Mouse (Mus musculus): ENCODE data around the gene Slc10a1. TPM values are rescaled to one million over a fixed set of nuclear protein-coding genes. Genes with fewer than 3 reads are reported as not detected.

Slc10a1 gene
- not detected in 2 replicates for total RNA-seq (2014; rRNA removed)
- polyA plus RNA-seq (2015; fragmentation: Nextera tagmentation; extraction: Ambion mirVana) = 0.11 TPM in 2 replicates

- Histone ChIP-seq H3K27ac (no peak within 1 kb of the TSS), H3K9ac (replicated peaks; ENCODE audit: low read length) (no peak within 1 kb of the TSS), H3K36me3 (ENCODE audit: insufficient read depth, low read length) (no peaks in the 10 kb centered on the region), H3K4me2 (ENCODE audit: low read depth, low read length) (no peak within 1 kb of the TSS), H3K4me1 (ENCODE audit: insufficient read depth, low read length) (no peaks in the 10 kb centered on the region), H3K27me3 (ENCODE audit: insufficient read depth, low read length) (no peaks in the 10 kb centered on the region), H3K4me3 (ENCODE audit: low read length) (no peak within 1 kb of the TSS), H3K9me3 (ENCODE audit: low read length) (no peaks in the 10 kb centered on the region)
- no peak for DNase-seq (ENCODE audit: low spot score)
- no peak for TF ChIP-seq CTCF (IDR thresholded peaks at IDR 0.05; ENCODE audit: low read depth)
- no peak for ATAC-seq
- 87% methylated on average over 5 of the region's 5 CpGs for WGBS
These were observed at the start of gene Slc10a1 for GRCm38 (mm10) chr12:80968605-80969004. Gene Slc10a1 (minus strand): TSS chr12:80968705.

GRCm38 (mm10) chr12:81017624-81018023 lies 49.1 kb upstream of the Slc10a1 start:
- WGBS = 82% methylated on average over 12 of the region's 12 CpGs
- Histone ChIP-seq H3K4me3 (ENCODE audit: low read length) (no peak overlapping the region), H3K27me3 (ENCODE audit: insufficient read depth, low read length) (no peaks in the 10 kb centered on the region), H3K27ac (no peak overlapping the region), H3K4me1 (ENCODE audit: insufficient read depth, low read length) (no peaks in the 10 kb centered on the region), H3K9ac (replicated peaks; ENCODE audit: low read length) (no peak overlapping the region), H3K9me3 (ENCODE audit: low read length) (no peaks in the 10 kb centered on the region), H3K4me2 (ENCODE audit: low read depth, low read length) (no peak overlapping the region), H3K36me3 (ENCODE audit: insufficient read depth, low read length) (no peaks in the 10 kb centered on the region)
- no peak for TF ChIP-seq CTCF (IDR thresholded peaks at IDR 0.05; ENCODE audit: low read depth)
- ATAC-seq (no peak), DNase-seq (ENCODE audit: low spot score) (no peak)

GRCm38 (mm10) chr12:81013496-81013895 lies 45.0 kb upstream of the Slc10a1 start:
- DNase-seq (ENCODE audit: low spot score) (no peak), ATAC-seq (no peak)
- Histone ChIP-seq H3K27ac (no peak overlapping the region), H3K36me3 (ENCODE audit: insufficient read depth, low read length) (no peaks in the 10 kb centered on the region), H3K9me3 (ENCODE audit: low read length) (no peaks in the 10 kb centered on the region), H3K4me1 (ENCODE audit: insufficient read depth, low read length) (no peaks in the 10 kb centered on the region), H3K9ac (replicated peaks; ENCODE audit: low read length) (no peak overlapping the region), H3K4me2 (ENCODE audit: low read depth, low read length) (no peak overlapping the region), H3K27me3 (ENCODE audit: insufficient read depth, low read length) (no peaks in the 10 kb centered on the region), H3K4me3 (ENCODE audit: low read length) (no peak overlapping the region)
- WGBS = 86% methylated on average over 11 of the region's 11 CpGs
- no peak for TF ChIP-seq CTCF (IDR thresholded peaks at IDR 0.05; ENCODE audit: low read depth)

GRCm38 (mm10) chr12:81011994-81012393 lies 43.5 kb upstream of the Slc10a1 start:
- no peak overlapping the region for H3K4me2 ChIP-seq (ENCODE audit: low read depth, low read length)
- H3K4me1 ChIP-seq (ENCODE audit: insufficient read depth, low read length) = no peaks in the 10 kb centered on the region
- no peaks in the 10 kb centered on the region for H3K9me3 ChIP-seq (ENCODE audit: low read length)
- no peak overlapping the region for H3K27ac ChIP-seq
- DNase-seq (ENCODE audit: low spot score) (no peak), ATAC-seq (no peak)
- H3K27me3 ChIP-seq (ENCODE audit: insufficient read depth, low read length) = no peaks in the 10 kb centered on the region
- WGBS = 86% methylated on average over 2 of the region's 2 CpGs
- no peaks in the 10 kb centered on the region for H3K36me3 ChIP-seq (ENCODE audit: insufficient read depth, low read length)
- no peak overlapping the region for H3K4me3 ChIP-seq (ENCODE audit: low read length)
- TF ChIP-seq CTCF (IDR thresholded peaks at IDR 0.05; ENCODE audit: low read depth) = no peak
- no peak overlapping the region for H3K9ac ChIP-seq (replicated peaks; ENCODE audit: low read length)

GRCm38 (mm10) chr12:81009813-81010212 lies 41.3 kb upstream of the Slc10a1 start:
- Histone ChIP-seq H3K27me3 (ENCODE audit: insufficient read depth, low read length) (no peaks in the 10 kb centered on the region), H3K36me3 (ENCODE audit: insufficient read depth, low read length) (no peaks in the 10 kb centered on the region), H3K4me3 (ENCODE audit: low read length) (no peak overlapping the region), H3K4me2 (ENCODE audit: low read depth, low read length) (no peak overlapping the region), H3K27ac (no peak overlapping the region), H3K9me3 (ENCODE audit: low read length) (no peaks in the 10 kb centered on the region), H3K4me1 (ENCODE audit: insufficient read depth, low read length) (no peaks in the 10 kb centered on the region), H3K9ac (replicated peaks; ENCODE audit: low read length) (no peak overlapping the region)
- ATAC-seq (no peak), DNase-seq (ENCODE audit: low spot score) (no peak)
- no peak for TF ChIP-seq CTCF (IDR thresholded peaks at IDR 0.05; ENCODE audit: low read depth)
- 21% methylated on average over 3 of the region's 3 CpGs for WGBS

- H3K27me3 ChIP-seq (ENCODE audit: insufficient read depth, low read length) = no peaks in the 10 kb centered on the region
- DNase-seq (ENCODE audit: low spot score) (no peak), ATAC-seq (no peak)
- no peak overlapping the region for H3K4me3 ChIP-seq (ENCODE audit: low read length)
- 29% methylated on average over 13 of the region's 13 CpGs for WGBS
- no peak overlapping the region for H3K27ac ChIP-seq
- H3K4me2 ChIP-seq (ENCODE audit: low read depth, low read length) = no peak overlapping the region
- H3K9me3 ChIP-seq (ENCODE audit: low read length) = no peaks in the 10 kb centered on the region
- H3K9ac ChIP-seq (replicated peaks; ENCODE audit: low read length) = no peak overlapping the region
- no peak for TF ChIP-seq CTCF (IDR thresholded peaks at IDR 0.05; ENCODE audit: low read depth)
- no peaks in the 10 kb centered on the region for H3K36me3 ChIP-seq (ENCODE audit: insufficient read depth, low read length)
- 0 out of 2 replicates have a peak, but pooled peaks cover 3% of the 10 kb centered on the region for H3K4me1 ChIP-seq (ENCODE audit: insufficient read depth, low read length)
These were observed 34.5 kb upstream of the Slc10a1 start for GRCm38 (mm10) chr12:81002841-81003635.

- H3K9ac ChIP-seq (replicated peaks; ENCODE audit: low read length) = no peak overlapping the region
- ATAC-seq = no peak
These were observed 32.4 kb upstream of the Slc10a1 start for GRCm38 (mm10) chr12:81000924-81001323.

More at GRCm38 (mm10) chr12:81000924-81001323, 32.4 kb upstream of the Slc10a1 start:
- Histone ChIP-seq H3K4me1 (ENCODE audit: insufficient read depth, low read length) (0 out of 2 replicates have a peak, but pooled peaks cover 3% of the 10 kb centered on the region), H3K9me3 (ENCODE audit: low read length) (no peaks in the 10 kb centered on the region), H3K27me3 (ENCODE audit: insufficient read depth, low read length) (no peaks in the 10 kb centered on the region), H3K36me3 (ENCODE audit: insufficient read depth, low read length) (no peaks in the 10 kb centered on the region), H3K4me3 (ENCODE audit: low read length) (no peak overlapping the region), H3K4me2 (ENCODE audit: low read depth, low read length) (no peak overlapping the region), H3K27ac (no peak overlapping the region)
- WGBS = 68% methylated on average over 4 of the region's 4 CpGs
- no peak for DNase-seq (ENCODE audit: low spot score)
- no peak for TF ChIP-seq CTCF (IDR thresholded peaks at IDR 0.05; ENCODE audit: low read depth)

Data from hindbrain, postnatal 0 days (tissue).